Mouse (Mus musculus) midbrain, postnatal 0 days (tissue): ENCODE results near the gene Mboat1. TPM values are rescaled to one million over a fixed set of nuclear protein-coding genes. Genes with fewer than 3 reads are reported as not detected.

ENCODE experiments used
- ATAC-seq: fragments of 200-750 bp; cut with Nextera tagmentation; 2 replicates; pipeline ENCODE4 v1.8.0; 2017; ENCODE audit warnings: moderate number of reproducible peaks, mild to moderate bottlenecking, moderate TSS enrichment, moderate library complexity; ENCODE audit not compliant: low FRiP score
- DNase-seq: peaks from one replicate; pipeline ENCODE4 v3.0.0-alpha.2; 2015; ENCODE audit warnings: low spot score
- H3K27ac ChIP-seq: fragments of 300-500 bp; sonication (generic); 2 replicates; pipeline ENCODE4 v1.5.1; 2014; ENCODE audit warnings: low read depth, mild to moderate bottlenecking, low read length, mixed read lengths
- H3K27me3 ChIP-seq: fragments of 300-500 bp; sonication (generic); 2 replicates; pipeline ENCODE4 v1.6.1; 2014; ENCODE audit warnings: low read length, control low read depth, mixed read lengths; ENCODE audit not compliant: insufficient read depth
- H3K36me3 ChIP-seq: fragments of 300-500 bp; sonication (generic); 2 replicates; pipeline ENCODE4 v1.6.1; 2014; ENCODE audit warnings: low read length, control low read depth, mixed read lengths; ENCODE audit not compliant: insufficient read depth
- H3K4me1 ChIP-seq: fragments of 300-500 bp; sonication (generic); 2 replicates; pipeline ENCODE4 v1.6.1; 2014; ENCODE audit warnings: mild to moderate bottlenecking, control low read depth, antibody characterized with exemption, low read length, mixed read lengths; ENCODE audit not compliant: insufficient read depth
- H3K4me2 ChIP-seq: fragments of 300-500 bp; sonication (generic); 2 replicates; pipeline ENCODE4 v1.6.1; 2014; ENCODE audit warnings: low read depth, mild to moderate bottlenecking, low read length, mixed read lengths; ENCODE audit not compliant: poor library complexity, severe bottlenecking
- H3K4me3 ChIP-seq: fragments of 300-500 bp; sonication (generic); 2 replicates; pipeline ENCODE4 v1.5.1; 2014; ENCODE audit warnings: low read depth, mild to moderate bottlenecking, low read length, moderate library complexity
- H3K9ac ChIP-seq: fragments of 300-500 bp; sonication (generic); replicated peaks from 2 replicates; pipeline ENCODE4 v1.6.1; 2014; ENCODE audit warnings: mild to moderate bottlenecking, low read length, moderate library complexity, mixed read lengths; ENCODE audit not compliant: poor library complexity, severe bottlenecking
- H3K9me3 ChIP-seq: fragments of 300-500 bp; sonication (generic); 2 replicates; pipeline ENCODE4 v1.6.1; 2016; ENCODE audit warnings: low read length, control low read depth
- CTCF ChIP-seq: IDR thresholded peaks from 2 replicates; pipeline ENCODE4 v1.5.1; 2016; ENCODE audit warnings: antibody characterized with exemption, mild to moderate bottlenecking
- WGBS: fragments of 180-500 bp; shearing (Covaris S2); extraction: QIAGEN DNeasy Blood & Tissue Kit; methylation state at CpG from one replicate; pipeline ENCODE4 v1.1.7; 2014; 5-methylcytosine and 5-hydroxymethylcytosine counted together
- polyA plus RNA-seq: library from polyadenylated mRNA; unstranded; fragments of >200 nt; fragmentation: Nextera tagmentation; extraction: Ambion mirVana; gene quantifications from 2 replicates; pipeline ENCODE4 v1.2.1, GENCODE M21; 2015
- total RNA-seq: library from RNA; depleted of rRNA; stranded (reverse); fragments of >200 nt; gene quantifications from 2 replicates; pipeline ENCODE4 v1.2.3, GENCODE M21; 2014

The Mboat1 gene
- total and polyA plus RNA-seq, 2 experiments from 2014 or later = 1.4 to 1.7 TPM

GRCm38 (mm10) chr13:30154264-30154663, 18.0 kb downstream of the Mboat1 start:
- no peak for ATAC-seq
- no peak for DNase-seq
- no peak for TF ChIP-seq CTCF
- Histone ChIP-seq H3K4me2 (no peak overlapping the region), H3K4me1 (no peaks in the 10 kb centered on the region), H3K4me3 (no peak overlapping the region), H3K36me3 (no peaks in the 10 kb centered on the region), H3K9me3 (no peaks in the 10 kb centered on the region), H3K27me3 (no peaks in the 10 kb centered on the region), H3K27ac (no peak overlapping the region), H3K9ac (no peak overlapping the region)
- WGBS = 92% methylated on average over 4 of the region's 4 CpGs

GRCm38 (mm10) chr13:30159626-30160025, 23.3 kb downstream of the Mboat1 start:
- 73% methylated on average over 4 of the region's 4 CpGs for WGBS

GRCm38 (mm10) chr13:30163521-30163920, 27.2 kb downstream of the Mboat1 start:
- Histone ChIP-seq H3K9me3 (no peaks in the 10 kb centered on the region), H3K4me1 (no peaks in the 10 kb centered on the region), H3K4me3 (no peak overlapping the region), H3K4me2 (no peak overlapping the region), H3K9ac (no peak overlapping the region), H3K27ac (no peak overlapping the region), H3K27me3 (no peaks in the 10 kb centered on the region), H3K36me3 (no peaks in the 10 kb centered on the region)
- TF ChIP-seq CTCF = no peak
- 94% methylated on average over 2 of the region's 2 CpGs for WGBS
- ATAC-seq (no peak), DNase-seq (no peak)

More at GRCm38 (mm10) chr13:30159626-30160025, 23.3 kb downstream of the Mboat1 start:
- Histone ChIP-seq H3K4me1 (no peaks in the 10 kb centered on the region), H3K27ac (no peak overlapping the region), H3K9ac (no peak overlapping the region), H3K36me3 (no peaks in the 10 kb centered on the region), H3K4me3 (no peak overlapping the region), H3K4me2 (no peak overlapping the region), H3K9me3 (no peaks in the 10 kb centered on the region), H3K27me3 (no peaks in the 10 kb centered on the region)
- no peak for TF ChIP-seq CTCF
- ATAC-seq (no peak), DNase-seq (no peak)

GRCm38 (mm10) chr13:30166138-30167090, 30.1 kb downstream of the Mboat1 start:
- H3K36me3 ChIP-seq = no peaks in the 10 kb centered on the region
- H3K27me3 ChIP-seq = no peaks in the 10 kb centered on the region
- H3K4me1 ChIP-seq = no peaks in the 10 kb centered on the region
- DNase-seq = no peak
- H3K27ac ChIP-seq = no peak overlapping the region
- no peaks in the 10 kb centered on the region for H3K9me3 ChIP-seq
- no peak overlapping the region for H3K4me2 ChIP-seq
- 83% methylated on average over 12 of the region's 14 CpGs for WGBS
- ATAC-seq = no peak
- H3K4me3 ChIP-seq = no peak overlapping the region
- no peak for TF ChIP-seq CTCF
- no peak overlapping the region for H3K9ac ChIP-seq

- no peak for DNase-seq
These were observed 31.2 kb downstream of the Mboat1 start for GRCm38 (mm10) chr13:30167499-30167898.

GRCm38 (mm10) chr13:30168803-30169202, 32.5 kb downstream of the Mboat1 start:
- DNase-seq (no peak), ATAC-seq (no peak)
- H3K4me3 ChIP-seq = no peak overlapping the region
- H3K9me3 ChIP-seq = no peaks in the 10 kb centered on the region
- 77% methylated on average over 4 of the region's 4 CpGs for WGBS
- H3K4me2 ChIP-seq = no peak overlapping the region
- no peaks in the 10 kb centered on the region for H3K27me3 ChIP-seq
- H3K4me1 ChIP-seq = no peaks in the 10 kb centered on the region
- TF ChIP-seq CTCF = no peak
- H3K9ac ChIP-seq = no peak overlapping the region
- H3K27ac ChIP-seq = no peak overlapping the region
- no peaks in the 10 kb centered on the region for H3K36me3 ChIP-seq

More at GRCm38 (mm10) chr13:30167499-30167898, 31.2 kb downstream of the Mboat1 start:
- Histone ChIP-seq H3K27me3 (no peaks in the 10 kb centered on the region), H3K9ac (no peak overlapping the region), H3K36me3 (no peaks in the 10 kb centered on the region), H3K27ac (no peak overlapping the region), H3K4me2 (no peak overlapping the region), H3K4me1 (no peaks in the 10 kb centered on the region), H3K4me3 (no peak overlapping the region), H3K9me3 (no peaks in the 10 kb centered on the region)
- ATAC-seq = no peak
- WGBS = 89% methylated on average over 4 of the region's 4 CpGs
- TF ChIP-seq CTCF = no peak
